Mouse (Mus musculus) kidney, embryonic 14.5 days (tissue): ENCODE data around the gene Lin9. TPM values are rescaled to one million over a fixed set of nuclear protein-coding genes. Genes with fewer than 3 reads are reported as not detected.
"Not testable (repeated sequence)": the region's sequence is repeated elsewhere in the genome, so short reads cannot be mapped to it uniquely, and the experiment has no call there.

Experiments used
- ATAC-seq: fragments of 200-750 bp; cut with Nextera tagmentation; 2 replicates; pipeline ENCODE4 v1.8.0; 2017; ENCODE audit warnings: moderate number of reproducible peaks, mild to moderate bottlenecking, moderate TSS enrichment, moderate library complexity; ENCODE audit not compliant: low FRiP score, low TSS enrichment
- H3K27ac ChIP-seq: fragments of 300-500 bp; sonication (generic); 2 replicates; pipeline ENCODE4 v1.5.1; 2014; ENCODE audit warnings: low read depth, mild to moderate bottlenecking, low read length, moderate library complexity, mixed read lengths
- H3K27me3 ChIP-seq: fragments of 300-500 bp; sonication (generic); 2 replicates; pipeline ENCODE4 v1.6.1; 2014; ENCODE audit warnings: mild to moderate bottlenecking, low read length; ENCODE audit not compliant: control insufficient read depth, insufficient read depth
- H3K36me3 ChIP-seq: fragments of 300-500 bp; sonication (generic); 2 replicates; pipeline ENCODE4 v1.6.1; 2014; ENCODE audit warnings: low read length, mixed read lengths; ENCODE audit not compliant: control insufficient read depth, insufficient read depth
- H3K4me1 ChIP-seq: fragments of 300-500 bp; sonication (generic); 2 replicates; pipeline ENCODE4 v1.6.1; 2014; ENCODE audit warnings: low read length, mixed read lengths; ENCODE audit not compliant: control insufficient read depth, insufficient read depth
- H3K4me2 ChIP-seq: fragments of 300-500 bp; sonication (generic); replicated peaks from 2 replicates; pipeline ENCODE4 v1.6.1; 2014; ENCODE audit warnings: low read depth, mild to moderate bottlenecking, low read length
- H3K4me3 ChIP-seq: fragments of 300-500 bp; sonication (generic); 2 replicates; pipeline ENCODE4 v1.5.1; 2014; ENCODE audit warnings: mild to moderate bottlenecking, low read length
- H3K9ac ChIP-seq: fragments of 300-500 bp; sonication (generic); 2 replicates; pipeline ENCODE4 v1.6.1; 2014; ENCODE audit warnings: low read depth, mild to moderate bottlenecking, low read length, moderate library complexity
- H3K9me3 ChIP-seq: fragments of 300-500 bp; sonication (generic); 2 replicates; pipeline ENCODE4 v1.6.1; 2016; ENCODE audit warnings: low read length; ENCODE audit not compliant: control insufficient read depth
- WGBS: fragments of 180-500 bp; shearing (Covaris S2); extraction: QIAGEN DNeasy Blood & Tissue Kit; methylation state at CpG from one replicate; pipeline ENCODE4 v1.1.7; 2014; 5-methylcytosine and 5-hydroxymethylcytosine counted together
- polyA plus RNA-seq: library from polyadenylated mRNA; unstranded; fragments of >200 nt; fragmentation: Nextera tagmentation; extraction: Ambion mirVana; gene quantifications from 2 replicates; pipeline ENCODE4 v1.2.1, GENCODE M21; 2014

The Lin9 gene
- polyA plus RNA-seq, 1 experiment from 2014 or later, result 22.0 TPM

DNA sequence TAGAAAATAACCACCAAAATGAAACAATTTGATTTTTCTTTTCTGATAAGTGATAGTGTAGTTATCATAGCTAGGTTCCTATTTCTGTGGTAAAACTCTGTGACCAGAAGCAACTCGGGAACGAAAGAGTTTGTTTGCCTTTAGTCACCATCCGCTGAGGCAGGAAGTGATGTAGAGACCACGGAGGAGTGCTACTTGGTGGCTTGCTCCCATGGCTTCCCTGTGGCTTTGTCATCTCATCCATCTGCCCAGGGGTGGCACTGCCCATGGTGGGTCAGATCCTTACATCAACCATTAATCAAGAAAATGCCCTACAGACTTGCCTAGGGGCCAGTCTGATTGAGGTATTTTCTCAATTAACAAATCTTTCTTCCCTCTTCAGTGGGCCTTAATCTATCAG lies 18.6 kb upstream of the Lin9 start:
- no peak for ATAC-seq
- Histone ChIP-seq H3K4me2 (no peak overlapping the region), H3K4me1 (no peaks in the 10 kb centered on the region), H3K36me3 (no peaks in the 10 kb centered on the region), H3K27ac (no peak overlapping the region), H3K4me3 (no peak overlapping the region), H3K9me3 (no peaks in the 10 kb centered on the region), H3K9ac (no peak overlapping the region), H3K27me3 (no peaks in the 10 kb centered on the region)
- 83% methylated on average over 4 of the region's 4 CpGs for WGBS

DNA sequence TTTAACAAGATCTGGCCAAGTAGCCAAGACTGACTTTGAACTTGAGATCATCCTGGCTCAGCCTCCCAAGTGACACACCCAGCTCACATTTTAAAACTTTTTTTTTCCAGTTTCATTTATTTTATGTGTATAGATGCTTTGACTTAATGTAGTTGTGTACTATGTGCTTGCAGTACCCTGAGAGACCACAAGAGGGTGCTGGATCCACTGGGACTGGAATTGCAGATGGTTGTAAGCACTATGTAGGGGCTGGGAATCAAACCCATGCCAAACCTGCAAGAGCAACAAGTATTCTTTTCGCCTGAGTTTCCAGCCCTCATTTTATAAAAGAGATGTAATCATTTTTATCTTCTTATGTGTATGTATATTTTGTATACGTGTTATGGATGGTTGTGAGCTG lies 17.0 kb upstream of the Lin9 start:
- Histone ChIP-seq H3K9ac (no peak overlapping the region), H3K27me3 (no peaks in the 10 kb centered on the region), H3K27ac (no peak overlapping the region), H3K4me2 (no peak overlapping the region), H3K4me3 (no peak overlapping the region), H3K4me1 (no peaks in the 10 kb centered on the region), H3K36me3 (no peaks in the 10 kb centered on the region), H3K9me3 (no peaks in the 10 kb centered on the region)
- ATAC-seq, result no peak
- 90% methylated on average over 2 of the region's 2 CpGs for WGBS

DNA sequence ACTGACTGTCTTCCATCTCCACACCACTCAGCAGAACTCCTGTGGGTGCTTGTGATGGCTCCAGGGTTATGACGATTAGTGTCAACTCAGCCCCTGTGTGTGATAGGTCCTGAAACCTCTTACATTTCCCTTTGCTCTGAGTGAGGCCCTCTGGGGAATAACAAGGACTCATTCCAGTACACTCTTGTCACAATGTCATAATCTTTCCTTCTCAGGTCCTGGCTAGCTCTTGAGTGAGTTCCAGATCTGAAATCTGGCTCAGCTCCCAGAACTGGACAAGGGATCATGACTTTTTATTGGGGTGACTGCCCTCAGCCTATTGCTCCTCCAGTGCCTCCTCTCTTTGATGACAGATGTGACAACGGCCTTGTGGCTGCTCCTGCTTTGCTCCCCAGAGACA lies 14.8 kb upstream of the Lin9 start:
- Histone ChIP-seq H3K27ac (no peak overlapping the region), H3K27me3 (no peaks in the 10 kb centered on the region), H3K4me1 (no peaks in the 10 kb centered on the region), H3K36me3 (no peaks in the 10 kb centered on the region), H3K4me2 (no peak overlapping the region), H3K4me3 (no peak overlapping the region), H3K9me3 (no peaks in the 10 kb centered on the region), H3K9ac (no peak overlapping the region)
- WGBS, result 40% methylated on average over 2 of the region's 2 CpGs
- 0 out of 2 replicates have a peak, but pooled peaks have one; percentile 43 for ATAC-seq

DNA sequence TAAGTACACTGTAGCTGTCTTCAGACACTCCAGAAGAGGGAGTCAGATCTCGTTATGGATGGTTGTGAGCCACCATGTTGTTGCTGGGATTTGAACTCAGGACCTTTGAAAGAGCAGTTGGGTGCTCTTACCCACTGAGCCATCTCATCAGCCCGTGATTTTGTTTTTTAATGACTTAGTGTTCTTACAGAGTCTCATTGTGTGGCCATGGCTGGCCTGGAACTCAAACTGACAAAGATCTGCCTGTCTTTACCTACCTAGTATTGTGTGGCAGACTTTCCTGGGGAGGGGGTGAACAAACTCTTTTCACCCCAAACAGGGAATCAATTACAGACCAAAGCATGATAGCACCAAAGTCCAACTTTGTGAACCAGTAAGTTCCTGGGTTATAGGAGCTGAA lies 3.2 kb upstream of the Lin9 start:
- H3K9me3 ChIP-seq, H3K27ac ChIP-seq, H3K27me3 ChIP-seq, ATAC-seq, H3K4me2 ChIP-seq, H3K4me3 ChIP-seq, H3K36me3 ChIP-seq, H3K9ac ChIP-seq: not testable (repeated sequence)
- H3K4me1 ChIP-seq, result peaks cover 16% of the 10 kb centered on the region; the same call in 1 of the 2 replicates
- WGBS, result 88% methylated on average over 2 of the region's 2 CpGs

DNA sequence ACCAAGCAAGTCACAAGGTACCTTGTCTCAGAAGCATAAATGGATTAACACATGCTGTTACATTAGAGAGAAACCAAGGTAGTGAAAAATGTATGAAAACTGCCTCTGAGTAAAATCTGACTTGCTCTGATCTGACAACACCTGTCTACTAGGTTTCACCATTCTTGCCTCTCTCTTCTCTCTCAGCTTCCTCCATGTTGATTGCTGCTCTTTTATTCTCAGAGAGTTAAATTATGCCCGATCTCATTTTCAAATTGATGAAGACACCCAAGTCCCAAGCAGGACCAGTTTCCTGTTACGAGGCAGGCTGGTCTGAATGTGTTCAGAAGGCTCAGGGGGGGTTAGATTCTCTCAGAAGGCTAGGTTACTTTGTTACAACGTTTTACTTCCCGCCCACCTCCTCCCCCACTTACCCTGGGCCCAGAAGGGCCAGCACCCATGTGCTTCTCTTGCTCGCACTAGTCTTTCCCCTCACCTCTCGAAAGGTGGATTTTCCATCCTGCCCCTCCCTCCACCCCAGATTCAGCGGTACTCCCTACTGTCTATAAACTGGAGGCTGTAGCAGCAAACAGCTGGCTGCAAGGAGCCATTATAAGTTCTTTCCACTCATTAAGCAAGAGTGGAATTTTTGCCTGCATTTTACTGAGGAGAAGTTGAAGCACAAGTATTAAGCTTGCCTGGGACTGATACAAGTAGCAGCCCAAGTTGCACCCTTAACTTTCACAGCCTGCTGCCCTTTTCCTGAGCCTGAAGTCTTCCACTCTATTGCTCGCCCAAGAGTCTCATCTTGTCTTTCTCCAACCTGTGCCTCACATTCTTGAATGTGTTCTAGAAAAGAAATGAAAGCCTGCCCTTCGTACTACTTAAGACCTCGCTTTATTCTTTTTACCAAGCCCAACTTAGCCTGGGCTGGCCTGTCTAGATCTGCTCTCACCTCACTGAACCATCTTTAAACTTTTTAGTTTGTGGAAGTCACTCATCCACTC lies 1.2 kb upstream of the Lin9 start:
- Histone ChIP-seq H3K4me1 (peaks cover 19% of the 10 kb centered on the region; the same call in 1 of the 2 replicates), H3K9me3 (no peaks in the 10 kb centered on the region; the same call in 1 of the 2 replicates), H3K27ac (peak overlapping the region; percentile 95; the same call in 1 of the 2 replicates), H3K36me3 (peaks cover 3% of the 10 kb centered on the region; the same call in 1 of the 2 replicates), H3K9ac (peak overlapping the region; percentile 99), H3K4me3 (peak overlapping the region; percentile 98), H3K27me3 (no peaks in the 10 kb centered on the region), H3K4me2 (peak overlapping the region; percentile 76)
- ATAC-seq, result no peak
- 42% methylated on average over 10 of the region's 10 CpGs for WGBS

DNA sequence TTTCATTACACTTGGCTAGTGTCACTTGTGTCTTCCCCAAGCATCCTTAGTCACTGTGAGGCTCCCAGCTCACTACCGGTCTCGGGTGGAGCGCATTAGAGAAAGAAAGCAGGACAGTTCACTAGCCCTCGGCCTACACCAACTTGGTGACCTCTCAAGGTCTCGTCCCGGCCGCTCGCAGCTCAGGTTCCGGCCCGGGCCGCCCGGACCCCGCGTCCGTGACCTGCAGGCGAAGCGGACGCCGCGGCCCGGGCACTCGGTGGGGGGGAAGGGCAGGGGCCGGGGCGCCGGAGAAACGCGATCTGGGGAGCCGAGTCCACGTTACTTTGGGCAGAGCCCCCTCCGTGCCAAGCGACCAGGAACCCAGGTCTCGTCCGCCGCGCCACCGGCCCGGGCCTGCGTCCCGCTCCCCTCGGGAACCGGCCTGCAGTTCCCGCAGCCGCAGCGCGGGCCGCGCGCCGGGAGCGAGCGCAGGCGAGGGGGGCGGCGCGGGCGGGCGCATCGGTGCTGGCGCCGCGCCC lies 285 bp upstream of the Lin9 start:
- Histone ChIP-seq H3K4me3 (peak overlapping the region; percentile 98), H3K4me1 (peaks cover 19% of the 10 kb centered on the region), H3K27ac (peak overlapping the region; percentile 95), H3K27me3 (no peaks in the 10 kb centered on the region), H3K9ac (peak overlapping the region; percentile 99), H3K36me3 (peaks cover 3% of the 10 kb centered on the region; the same call in 1 of the 2 replicates), H3K4me2 (peak overlapping the region; percentile 76), H3K9me3 (no peaks in the 10 kb centered on the region; the same call in 1 of the 2 replicates)
- ATAC-seq, result peak; percentile 48
- under 1% methylated on average over 57 of the region's 61 CpGs for WGBS

DNA sequence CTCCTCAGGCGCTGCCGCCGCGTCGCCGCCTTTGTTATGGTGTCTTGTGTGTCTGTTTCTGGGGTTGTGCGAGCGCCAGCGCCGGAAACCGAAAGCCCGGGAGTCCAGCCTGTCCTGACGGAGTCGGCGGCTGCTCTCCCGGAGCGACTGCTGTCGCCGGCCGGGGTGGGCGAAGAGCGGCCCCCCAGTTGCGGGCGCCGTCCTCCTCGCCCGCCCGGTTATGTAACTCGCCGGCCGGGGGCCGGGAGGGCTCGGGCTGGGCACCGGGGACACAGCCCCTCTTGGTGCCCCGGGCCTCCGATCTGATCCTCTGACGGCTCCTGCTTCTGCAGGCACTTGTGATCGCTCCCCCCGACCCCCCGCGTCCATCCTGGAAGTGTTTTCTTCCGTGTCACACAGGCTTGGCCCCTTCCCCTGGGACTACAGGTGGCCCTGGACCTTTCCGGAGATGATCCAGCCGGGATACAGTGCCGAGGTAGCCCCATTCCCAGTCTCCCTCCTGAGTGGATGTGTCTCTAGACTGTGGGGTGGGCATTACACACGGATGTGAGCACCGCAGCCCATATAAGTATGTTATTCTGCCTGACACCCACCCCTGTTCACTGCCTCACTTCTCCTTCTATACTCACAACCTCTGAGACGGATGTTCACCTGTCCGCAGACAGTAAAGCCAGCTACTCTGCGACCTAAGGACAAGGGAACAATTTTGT lies 723 bp downstream of the Lin9 start:
- Histone ChIP-seq H3K27me3 (no peaks in the 10 kb centered on the region), H3K9me3 (no peaks in the 10 kb centered on the region; the same call in 1 of the 2 replicates), H3K4me2 (peak overlapping the region; percentile 78), H3K4me3 (peak overlapping the region; percentile 98), H3K36me3 (peaks cover 3% of the 10 kb centered on the region; the same call in 1 of the 2 replicates), H3K4me1 (peaks cover 19% of the 10 kb centered on the region), H3K9ac (peak overlapping the region; percentile 99), H3K27ac (peak overlapping the region; percentile 95)
- 3% methylated on average over 50 of the region's 50 CpGs for WGBS
- ATAC-seq, result peak; percentile 63

DNA sequence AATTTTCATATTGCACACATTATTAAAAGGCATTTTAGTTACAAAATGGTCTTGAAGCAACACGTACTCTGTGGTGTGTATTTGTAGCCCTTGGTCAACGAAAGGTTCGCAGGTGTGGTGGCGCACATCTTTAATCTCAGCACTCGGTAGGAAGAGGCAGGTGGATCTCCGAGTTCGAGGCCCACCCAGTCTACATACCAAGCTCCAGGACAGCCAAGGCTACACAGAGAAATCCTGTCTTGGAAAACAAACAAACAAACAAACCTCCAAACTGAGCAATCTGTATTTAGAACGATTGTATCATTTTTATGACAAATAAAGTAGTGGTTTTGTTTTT lies 1.2 kb downstream of the Lin9 start:
- ATAC-seq, result no peak
- H3K36me3 ChIP-seq, result peaks cover 3% of the 10 kb centered on the region; the same call in 1 of the 2 replicates
- H3K4me3 ChIP-seq, result peak overlapping the region; percentile 98
- H3K9ac ChIP-seq, result peak overlapping the region; percentile 99
- WGBS, result 79% methylated on average over 8 of the region's 8 CpGs
- H3K4me2 ChIP-seq, result peak overlapping the region; percentile 78
- no peaks in the 10 kb centered on the region for H3K27me3 ChIP-seq
- peaks cover 19% of the 10 kb centered on the region for H3K4me1 ChIP-seq
- no peak overlapping the region for H3K27ac ChIP-seq
- no peaks in the 10 kb centered on the region; the same call in 1 of the 2 replicates for H3K9me3 ChIP-seq
